Mouse (Mus musculus) liver, embryonic 13.5 days (tissue): Measurements from ENCODE around the gene Adrm1. TPM values are rescaled to one million over a fixed set of nuclear protein-coding genes. Genes with fewer than 3 reads are reported as not detected.

ENCODE experiments used
- ATAC-seq: fragments of 200-750 bp; cut with Nextera tagmentation; 2 replicates; pipeline ENCODE4 v1.8.0; 2017; ENCODE audit warnings: low read depth, mild to moderate bottlenecking, moderate number of reproducible peaks, moderate library complexity
- DNase-seq: peaks from one replicate; pipeline ENCODE4 v3.0.0; 2022
- H3K27ac ChIP-seq: fragments of 300-500 bp; sonication (generic); 2 replicates; pipeline ENCODE4 v1.5.1; 2015; ENCODE audit warnings: moderate library complexity, mild to moderate bottlenecking, inconsistent platforms
- H3K27me3 ChIP-seq: fragments of 300-500 bp; sonication (generic); 2 replicates; pipeline ENCODE4 v1.6.1; 2015; ENCODE audit warnings: mild to moderate bottlenecking, inconsistent platforms
- H3K36me3 ChIP-seq: fragments of 300-500 bp; sonication (generic); 2 replicates; pipeline ENCODE4 v1.6.1; 2015; ENCODE audit warnings: mild to moderate bottlenecking, inconsistent platforms
- H3K4me1 ChIP-seq: fragments of 300-500 bp; sonication (generic); replicated peaks from 2 replicates; pipeline ENCODE4 v1.6.1; 2015; ENCODE audit warnings: inconsistent platforms
- H3K4me2 ChIP-seq: fragments of 300-500 bp; sonication (generic); 2 replicates; pipeline ENCODE4 v1.6.1; 2015; ENCODE audit warnings: inconsistent platforms, mild to moderate bottlenecking, moderate library complexity
- H3K4me3 ChIP-seq: fragments of 300-500 bp; sonication (generic); replicated peaks from 2 replicates; pipeline ENCODE4 v1.5.1; 2015; ENCODE audit warnings: mild to moderate bottlenecking, inconsistent platforms
- H3K9ac ChIP-seq: fragments of 300-500 bp; sonication (generic); 2 replicates; pipeline ENCODE4 v1.6.1; 2015; ENCODE audit warnings: mild to moderate bottlenecking, inconsistent platforms
- H3K9me3 ChIP-seq: fragments of 300-500 bp; sonication (generic); replicated peaks from 2 replicates; pipeline ENCODE4 v1.6.1; 2016; ENCODE audit warnings: inconsistent platforms
- WGBS: fragments of 180-500 bp; shearing (Covaris S2); methylation state at CpG from one replicate; pipeline ENCODE4 v1.1.7; 2015; ENCODE audit not compliant: insufficient replicate concordance; 5-methylcytosine and 5-hydroxymethylcytosine counted together
- polyA plus RNA-seq: library from polyadenylated mRNA; unstranded; fragments of >200 nt; fragmentation: Nextera tagmentation; extraction: Ambion mirVana; gene quantifications from 2 replicates; pipeline ENCODE4 v1.2.1, GENCODE M21; 2015

The Adrm1 gene
- polyA plus RNA-seq, 1 experiment from 2014 or later: 151 TPM

- H3K27ac ChIP-seq: no peak overlapping the region
- no peak overlapping the region for H3K4me2 ChIP-seq
- no peaks in the 10 kb centered on the region for H3K27me3 ChIP-seq
- no peaks in the 10 kb centered on the region for H3K9me3 ChIP-seq
- no peaks in the 10 kb centered on the region for H3K4me1 ChIP-seq
- no peak overlapping the region for H3K9ac ChIP-seq
- 78% methylated on average over 9 of the region's 12 CpGs for WGBS
- DNase-seq (no peak), ATAC-seq (no peak)
- no peak overlapping the region for H3K4me3 ChIP-seq
- no peaks in the 10 kb centered on the region for H3K36me3 ChIP-seq
Measured at GRCm38 (mm10) chr2:180205083-180205955, 34.0 kb downstream of the Adrm1 start.

- DNase-seq: no peak
- Histone ChIP-seq H3K9me3 (no peaks in the 10 kb centered on the region), H3K9ac (no peak overlapping the region), H3K27me3 (no peaks in the 10 kb centered on the region), H3K27ac (no peak overlapping the region), H3K36me3 (no peaks in the 10 kb centered on the region), H3K4me2 (no peak overlapping the region), H3K4me3 (no peak overlapping the region), H3K4me1 (no peaks in the 10 kb centered on the region)
- WGBS: 84% methylated on average over 2 of the region's 2 CpGs
- ATAC-seq: no peak
Measured at GRCm38 (mm10) chr2:180205956-180206280, 34.6 kb downstream of the Adrm1 start.

- H3K27ac ChIP-seq: no peak overlapping the region
- 59% methylated on average over 7 of the region's 7 CpGs for whole genome bisulfite sequencing
- no peaks in the 10 kb centered on the region for H3K4me1 ChIP-seq
- H3K9ac ChIP-seq: no peak overlapping the region
- ATAC-seq (peak; percentile 54; the same call in 1 of the 2 replicates), DNase-seq (no peak)
- no peaks in the 10 kb centered on the region for H3K36me3 ChIP-seq
- 0 out of 2 replicates have a peak, but pooled peaks cover 3% of the 10 kb centered on the region for H3K9me3 ChIP-seq
- H3K27me3 ChIP-seq: no peaks in the 10 kb centered on the region
- no peak overlapping the region for H3K4me2 ChIP-seq
- no peak overlapping the region for H3K4me3 ChIP-seq
Measured at GRCm38 (mm10) chr2:180207840-180208239, 36.6 kb downstream of the Adrm1 start.

- WGBS: 52% methylated on average over 1 of the region's 1 CpGs
- ATAC-seq (no peak), DNase-seq (no peak)
- Histone ChIP-seq H3K27ac (no peak overlapping the region), H3K9me3 (0 out of 2 replicates have a peak, but pooled peaks cover 3% of the 10 kb centered on the region), H3K27me3 (no peaks in the 10 kb centered on the region), H3K4me3 (no peak overlapping the region), H3K36me3 (no peaks in the 10 kb centered on the region), H3K9ac (no peak overlapping the region), H3K4me2 (no peak overlapping the region), H3K4me1 (0 out of 2 replicates have a peak, but pooled peaks cover under 1% of the 10 kb centered on the region)
Measured at GRCm38 (mm10) chr2:180208976-180209375, 37.7 kb downstream of the Adrm1 start.

GRCm38 (mm10) chr2:180212255-180212654 is 41.0 kb downstream of the Adrm1 start:
- Histone ChIP-seq H3K9me3 (0 out of 2 replicates have a peak, but pooled peaks cover 3% of the 10 kb centered on the region), H3K4me2 (no peak overlapping the region), H3K4me1 (peaks cover 18% of the 10 kb centered on the region), H3K36me3 (no peaks in the 10 kb centered on the region), H3K27me3 (no peaks in the 10 kb centered on the region), H3K9ac (no peak overlapping the region), H3K4me3 (no peak overlapping the region), H3K27ac (no peak overlapping the region)
- WGBS: 70% methylated on average over 3 of the region's 3 CpGs
- no peak for DNase-seq
- no peak for ATAC-seq

GRCm38 (mm10) chr2:180214352-180214978 is 43.2 kb downstream of the Adrm1 start:
- Histone ChIP-seq H3K36me3 (no peaks in the 10 kb centered on the region), H3K27ac (no peak overlapping the region), H3K9me3 (0 out of 2 replicates have a peak, but pooled peaks cover 3% of the 10 kb centered on the region), H3K27me3 (no peaks in the 10 kb centered on the region), H3K4me1 (peaks cover 22% of the 10 kb centered on the region), H3K4me2 (no peak overlapping the region), H3K9ac (no peak overlapping the region), H3K4me3 (no peak overlapping the region)
- DNase-seq (no peak), ATAC-seq (no peak; the same call in 1 of the 2 replicates)
- WGBS: 72% methylated on average over 4 of the region's 4 CpGs

- Histone ChIP-seq H3K4me3 (no peak overlapping the region), H3K27me3 (no peaks in the 10 kb centered on the region), H3K4me2 (no peak overlapping the region), H3K36me3 (no peaks in the 10 kb centered on the region), H3K4me1 (peaks cover 22% of the 10 kb centered on the region), H3K27ac (no peak overlapping the region), H3K9ac (no peak overlapping the region), H3K9me3 (0 out of 2 replicates have a peak, but pooled peaks cover 3% of the 10 kb centered on the region)
- WGBS: 62% methylated on average over 8 of the region's 8 CpGs
- no peak for ATAC-seq
- DNase-seq: no peak
Measured at GRCm38 (mm10) chr2:180215011-180215461, 43.8 kb downstream of the Adrm1 start.

- H3K4me1 ChIP-seq: peaks cover 22% of the 10 kb centered on the region
- no peak overlapping the region for H3K4me2 ChIP-seq
- H3K9ac ChIP-seq: no peak overlapping the region
- H3K36me3 ChIP-seq: no peaks in the 10 kb centered on the region
- 0 out of 2 replicates have a peak, but pooled peaks cover 3% of the 10 kb centered on the region for H3K9me3 ChIP-seq
- no peak overlapping the region for H3K4me3 ChIP-seq
- WGBS: 48% methylated on average over 6 of the region's 6 CpGs
- H3K27me3 ChIP-seq: no peaks in the 10 kb centered on the region
- ATAC-seq (0 out of 2 replicates have a peak, but pooled peaks have one; percentile 10), DNase-seq (no peak)
- no peak overlapping the region for H3K27ac ChIP-seq
Measured at GRCm38 (mm10) chr2:180215951-180216350, 44.7 kb downstream of the Adrm1 start.

- no peak overlapping the region for H3K4me2 ChIP-seq
- H3K36me3 ChIP-seq: no peaks in the 10 kb centered on the region
- peaks cover 23% of the 10 kb centered on the region for H3K4me1 ChIP-seq
- ATAC-seq (no peak), DNase-seq (no peak)
- no peak overlapping the region for H3K27ac ChIP-seq
- WGBS: 34% methylated on average over 5 of the region's 5 CpGs
- H3K27me3 ChIP-seq: no peaks in the 10 kb centered on the region
- 0 out of 2 replicates have a peak, but pooled peaks cover 3% of the 10 kb centered on the region for H3K9me3 ChIP-seq
- H3K9ac ChIP-seq: no peak overlapping the region
- H3K4me3 ChIP-seq: no peak overlapping the region
Measured at GRCm38 (mm10) chr2:180216921-180217320, 45.6 kb downstream of the Adrm1 start.

- 77% methylated on average over 8 of the region's 8 CpGs for WGBS
- Histone ChIP-seq H3K36me3 (no peaks in the 10 kb centered on the region), H3K4me1 (peaks cover 29% of the 10 kb centered on the region), H3K4me3 (no peak overlapping the region), H3K27ac (no peak overlapping the region), H3K9me3 (no peaks in the 10 kb centered on the region), H3K27me3 (0 out of 2 replicates have a peak, but pooled peaks cover 2% of the 10 kb centered on the region), H3K9ac (no peak overlapping the region), H3K4me2 (no peak overlapping the region)
- no peak for DNase-seq
- no peak for ATAC-seq
Measured at GRCm38 (mm10) chr2:180217587-180217986, 46.3 kb downstream of the Adrm1 start.

GRCm38 (mm10) chr2:180218241-180218640 is 47.0 kb downstream of the Adrm1 start:
- peak overlapping the region; percentile 45 for H3K27ac ChIP-seq
- no peaks in the 10 kb centered on the region for H3K36me3 ChIP-seq
- H3K9ac ChIP-seq: no peak overlapping the region
- no peak overlapping the region for H3K4me3 ChIP-seq
- DNase-seq (no peak), ATAC-seq (no peak)
- peaks cover 33% of the 10 kb centered on the region for H3K4me1 ChIP-seq
- no peaks in the 10 kb centered on the region for H3K9me3 ChIP-seq
- peaks cover 8% of the 10 kb centered on the region for H3K27me3 ChIP-seq
- WGBS: 22% methylated on average over 3 of the region's 3 CpGs
- H3K4me2 ChIP-seq: no peak overlapping the region
